Mouse (Mus musculus): ENCODE measurements around the gene Mrm3.
"Not testable (repeated sequence)": the region's sequence is repeated elsewhere in the genome, so short reads cannot be mapped to it uniquely, and the experiment has no call there.

GRCm38 (mm10) chr11:76211595-76211994, 31.9 kb upstream of the Mrm3 start:
- not testable (repeated sequence) for TF ChIP-seq CTCF (conservative IDR thresholded peaks at IDR 0.05; ENCODE audit: low read length); POU5F1 (IDR thresholded peaks at IDR 0.05; ENCODE audit: borderline replicate concordance, low read length)
